Mouse (Mus musculus): ENCODE results near the gene Isy1.

DNA sequence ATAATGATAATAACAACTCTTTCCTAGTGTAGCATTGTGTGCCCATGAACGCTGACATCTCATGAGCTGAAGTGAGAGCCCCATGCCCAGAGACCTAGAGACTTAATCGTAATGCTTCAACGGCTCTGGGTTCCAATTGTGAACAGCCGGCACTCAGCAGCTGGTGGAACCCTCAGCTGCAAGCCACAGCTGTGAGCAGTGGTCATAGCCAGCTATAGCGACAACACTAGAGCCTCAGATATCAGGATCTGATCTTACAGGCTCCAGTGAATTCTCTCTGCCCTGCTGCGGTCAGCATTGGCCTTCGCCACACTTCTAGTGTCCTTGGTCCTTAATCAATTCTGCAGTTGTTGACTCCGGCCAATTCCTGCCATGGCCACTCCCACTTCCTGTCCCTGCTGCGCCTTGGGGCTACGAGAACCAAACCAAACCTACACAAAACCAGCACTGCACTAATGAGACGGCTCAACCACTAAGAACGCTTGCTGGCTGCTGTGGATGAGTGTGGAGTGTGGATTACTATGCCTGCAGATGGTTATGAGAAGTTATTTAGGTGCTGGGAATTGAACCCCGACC lies 37.6 kb upstream of the Isy1 start:
- TF ChIP-seq CTCF (IDR thresholded peaks at IDR 0.05; ENCODE audit: control insufficient read depth, insufficient read depth, low read length) = no peak
- TF ChIP-seq POLR2A (IDR thresholded peaks at IDR 0.05; ENCODE audit: borderline replicate concordance, control insufficient read depth, low read depth, low read length) = no peak

All from bone marrow, adult 2 months (tissue).